Mouse (Mus musculus): ENCODE results near the gene Selenoi.

Selenoi gene

GRCm38 (mm10) chr5:30240552-30240951 is 8.2 kb downstream of the Selenoi start:
- DNase-seq: no peak

DNA sequence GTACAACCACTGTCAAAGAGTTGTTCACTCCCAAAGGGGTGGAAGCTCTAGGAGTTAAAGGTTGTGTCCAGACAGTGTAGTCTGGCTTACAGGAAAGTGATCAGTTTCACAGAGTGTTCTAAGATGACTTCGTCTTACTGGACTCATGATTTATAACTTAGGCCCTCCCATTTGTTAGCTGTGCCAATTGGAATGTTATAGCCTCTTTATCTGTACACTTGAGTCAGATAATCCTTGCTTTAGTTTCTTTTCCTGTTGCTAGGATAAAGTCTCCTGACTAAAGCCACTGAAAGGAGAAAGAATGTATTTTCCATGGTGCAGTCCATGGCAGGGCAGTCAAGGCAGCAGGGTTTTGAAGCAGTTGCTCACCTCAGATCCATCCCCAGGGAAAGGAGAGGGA is 10.0 kb downstream of the Selenoi start:
- DNase-seq: no peak

GRCm38 (mm10) chr5:30243741-30244140 is 11.4 kb downstream of the Selenoi start:
- no peak for DNase-seq

- DNase-seq: no peak
These were observed 13.6 kb downstream of the Selenoi start for GRCm38 (mm10) chr5:30245861-30246416.

- DNase-seq: no peak
These were observed 15.3 kb downstream of the Selenoi start for GRCm38 (mm10) chr5:30247666-30248065.

DNA sequence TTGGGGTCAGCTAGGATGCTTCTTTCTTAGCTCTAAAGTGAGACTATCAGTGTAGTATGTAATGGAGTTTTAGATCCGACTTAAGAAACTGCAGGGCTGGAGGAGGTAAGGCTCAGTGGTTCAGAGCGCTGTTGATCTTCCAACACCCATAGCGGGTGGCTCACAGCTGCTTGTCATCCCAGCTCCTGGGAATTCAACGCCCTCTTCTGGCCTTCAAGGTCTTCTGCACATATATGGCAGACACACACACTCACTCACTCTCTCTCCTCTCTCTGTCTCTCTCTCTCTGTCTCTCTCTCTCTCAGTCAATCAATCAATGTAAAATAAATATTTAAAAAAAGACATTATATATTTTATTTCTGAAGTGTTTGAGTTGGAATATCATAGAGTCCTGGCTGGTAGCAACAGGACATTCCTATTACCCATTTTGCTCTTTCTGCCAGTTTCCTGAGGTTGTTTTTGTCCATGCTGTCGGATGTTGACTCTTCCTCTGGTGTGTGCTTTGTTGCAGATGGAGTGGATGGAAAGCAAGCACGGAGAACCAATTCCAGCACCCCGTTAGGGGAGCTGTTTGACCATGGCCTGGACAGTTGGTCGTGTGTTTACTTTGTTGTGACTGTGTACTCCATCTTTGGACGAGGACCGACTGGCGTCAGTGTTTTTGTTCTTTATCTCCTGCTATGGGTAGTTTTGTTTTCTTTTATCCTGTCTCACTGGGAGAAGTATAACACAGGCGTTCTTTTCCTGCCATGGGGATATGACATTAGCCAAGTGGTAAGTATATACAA is 23.4 kb downstream of the Selenoi start:
- no peak for DNase-seq

DNA sequence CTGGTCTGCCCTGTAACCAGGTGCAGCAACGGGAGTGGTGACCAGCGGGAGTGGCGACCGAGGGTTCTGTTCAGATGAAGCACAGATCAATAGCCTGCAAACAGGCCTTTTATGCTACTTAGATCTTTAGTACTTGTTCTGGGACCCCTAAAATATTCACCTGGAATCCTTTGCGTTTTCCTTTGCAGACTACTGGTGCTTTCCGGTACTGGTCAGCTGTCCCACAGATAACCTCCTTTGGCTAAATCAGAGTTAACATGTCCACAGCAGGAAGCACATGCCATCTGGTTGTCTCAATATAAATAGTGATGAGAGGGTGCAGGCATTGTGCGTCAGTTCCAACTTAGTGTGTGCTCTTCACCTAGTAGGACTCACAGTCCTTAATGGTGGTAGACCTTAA is 26.4 kb downstream of the Selenoi start:
- DNase-seq: no peak

GRCm38 (mm10) chr5:30270571-30271190 is 38.3 kb downstream of the Selenoi start:
- no peak for DNase-seq

DNA sequence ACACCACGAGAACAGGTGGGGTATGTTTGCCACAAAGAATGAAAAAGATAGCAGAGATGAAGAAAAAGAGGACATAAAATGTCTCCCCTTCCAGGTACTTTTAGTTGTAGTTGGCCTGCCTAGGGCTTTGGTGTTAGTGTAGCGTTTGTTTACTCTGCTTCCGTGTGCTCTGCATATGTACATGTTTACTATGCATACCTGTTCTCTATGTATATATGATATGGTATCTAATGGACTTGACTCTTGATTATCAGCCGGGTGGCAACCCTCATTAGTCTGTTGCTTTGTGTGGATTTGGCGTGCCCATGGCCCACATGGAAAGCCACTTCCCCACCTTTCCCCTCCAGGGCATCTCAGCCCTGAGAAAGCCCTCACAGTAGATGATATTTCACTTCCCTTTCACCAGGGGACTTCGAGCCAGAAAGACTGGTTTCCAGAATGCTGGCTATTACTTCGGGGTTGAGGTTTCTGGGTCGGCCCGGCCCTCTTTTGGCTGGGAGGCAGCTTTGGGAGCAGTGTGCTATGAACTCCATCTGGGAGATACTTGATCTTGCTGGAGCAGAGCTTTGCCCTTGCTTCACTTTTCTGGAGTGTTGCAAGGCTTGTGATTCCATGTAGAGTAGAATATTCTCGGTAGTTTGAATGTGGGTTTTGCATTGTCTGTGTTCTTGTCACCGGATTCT is 39.4 kb downstream of the Selenoi start:
- no peak for DNase-seq

DNA sequence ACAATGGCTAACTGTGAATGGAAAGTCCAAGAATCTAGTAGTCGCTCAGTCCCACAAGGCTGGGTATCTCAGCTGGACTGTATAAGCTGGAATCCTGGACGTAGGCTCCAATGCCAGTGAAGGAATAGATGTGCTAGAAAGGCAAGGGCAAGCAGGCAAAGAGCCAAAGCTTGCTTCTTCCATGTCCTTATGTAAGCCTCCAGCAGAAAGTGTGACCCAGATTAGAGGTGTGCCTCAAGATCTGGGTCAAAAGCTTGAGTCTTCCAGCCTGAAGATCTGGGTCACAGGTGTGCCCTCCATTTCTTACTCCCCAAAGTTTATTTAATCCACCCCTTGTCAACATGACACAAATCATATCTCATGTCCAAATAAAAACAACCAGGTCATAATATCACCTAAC is 44.0 kb downstream of the Selenoi start:
- DNase-seq: no peak

DNA sequence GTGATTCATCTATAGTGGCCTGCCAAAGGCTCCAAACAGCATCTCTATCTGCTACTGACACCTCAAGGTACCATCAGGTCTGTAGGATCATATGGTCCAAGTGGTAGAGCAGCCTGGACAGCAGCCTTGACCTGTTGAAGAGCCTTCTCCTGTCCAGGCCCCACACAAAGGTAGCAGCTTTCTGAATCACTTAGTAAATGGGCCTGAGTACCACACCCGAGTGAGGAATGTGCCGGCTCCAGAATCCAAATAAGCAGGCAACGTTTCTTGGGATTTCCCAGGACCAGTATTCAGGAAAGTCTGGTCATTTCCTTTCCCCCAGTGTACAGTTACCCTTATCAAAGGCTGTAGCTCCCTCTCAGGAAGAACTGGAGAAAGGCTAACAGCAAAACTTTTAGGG is 46.6 kb downstream of the Selenoi start:
- DNase-seq: no peak

DNA sequence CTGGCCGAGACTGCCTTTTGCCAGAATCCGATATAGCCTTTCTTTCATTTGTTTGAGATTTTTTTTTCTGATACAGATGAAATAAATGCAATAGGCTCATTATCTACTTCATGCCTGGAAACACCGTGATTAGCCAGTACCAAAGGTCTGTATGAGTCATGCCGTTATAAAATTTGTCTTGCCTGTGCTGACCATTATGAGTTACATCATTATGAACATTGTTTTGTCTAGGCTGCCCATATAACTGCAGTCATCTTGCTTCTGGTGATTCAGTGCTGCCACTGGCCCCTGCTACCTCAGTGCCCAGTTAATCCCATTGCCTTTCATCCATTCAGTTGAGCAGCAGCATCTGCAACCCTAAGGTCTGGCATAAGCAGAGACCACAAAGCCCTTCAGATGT is 47.1 kb downstream of the Selenoi start:
- DNase-seq: no peak

DNA sequence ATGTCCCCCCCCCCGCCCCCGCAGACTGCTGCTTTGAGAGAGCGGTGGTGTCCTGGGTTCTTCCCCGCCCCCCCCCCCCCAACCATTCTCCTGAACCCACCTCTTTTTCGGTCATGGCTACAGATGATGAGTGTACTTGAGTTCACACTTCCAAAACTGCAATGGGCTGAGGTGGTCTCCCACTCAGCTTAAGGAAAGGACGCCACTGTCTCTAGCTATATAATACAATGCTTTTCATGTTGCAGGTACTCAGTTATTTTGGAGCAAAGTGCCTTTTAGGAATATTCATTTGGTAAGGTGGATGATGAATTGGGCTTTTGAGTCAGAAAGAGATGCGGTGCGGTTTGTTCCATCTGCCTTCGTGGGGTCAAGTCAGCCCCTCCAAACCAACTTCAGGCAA is 48.5 kb downstream of the Selenoi start:
- no peak for DNase-seq

GRCm38 (mm10) chr5:30281291-30281732 is 48.9 kb downstream of the Selenoi start, which contains the start of gene Drc1:
Gene Drc1, plus strand, starts transcription at chr5:30281388.
- DNase-seq: no peak

- no peak for DNase-seq
These were observed 53.8 kb downstream of the Selenoi start for GRCm38 (mm10) chr5:30285944-30286799.

GRCm38 (mm10) chr5:30287106-30287882 is 54.9 kb downstream of the Selenoi start:
- no peak for DNase-seq
